Comparison of ENCODE assay signal across 7 mouse cellular contexts in the genomic region with DNA sequence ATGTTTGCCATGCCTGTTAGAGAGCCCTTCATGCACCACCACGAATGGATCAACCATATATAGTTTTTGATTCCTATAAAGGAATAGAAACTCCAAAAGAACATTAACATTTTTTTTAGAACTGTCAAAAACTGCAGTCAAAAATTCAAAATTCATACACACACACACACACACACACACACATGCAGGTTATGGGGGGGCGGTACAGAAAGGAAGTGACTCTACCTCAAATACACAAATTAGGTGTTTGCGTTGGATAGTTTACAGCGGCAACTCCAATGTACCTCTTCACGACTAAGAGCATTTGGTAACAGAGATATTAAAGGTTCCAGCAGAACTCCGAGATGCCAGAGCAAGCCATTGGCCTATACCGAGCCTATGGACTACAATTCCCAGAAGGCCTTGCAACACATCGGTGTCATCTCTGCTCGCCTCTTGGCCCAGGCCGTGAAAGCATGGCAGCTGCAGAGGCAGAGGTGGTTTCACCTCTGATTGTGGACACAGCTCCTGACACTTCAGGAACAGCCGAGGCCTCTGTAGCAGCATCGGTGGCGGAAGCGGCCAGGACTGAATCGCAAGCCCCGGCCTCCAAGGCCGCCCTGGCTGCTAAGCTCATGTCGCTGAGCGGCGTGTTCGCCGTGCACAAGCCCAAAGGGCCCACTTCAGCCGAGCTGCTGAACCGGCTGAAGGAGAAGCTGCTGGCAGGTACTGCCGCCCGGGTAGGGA. TPM values are rescaled to one million over a fixed set of nuclear protein-coding genes. Genes with fewer than 3 reads are reported as not detected.
A peak's percentile ranks its signal among the peaks of the same experiment; 100 is the strongest.
DNase-seq lines count a peak whose midpoint lies in the region; ATAC-seq and TF ChIP-seq lines count a peak whose summit lies in the region.

A gene (plus strand): TSS at position 421 of the 726 bp plus-strand sequence.

- peak within 1 kb of the TSS; percentile 70 for H3K9ac ChIP-seq in intestine, postnatal 0 days (ENCODE audit: low read depth, low read length)
- peak within 1 kb of the TSS; percentile 75 for H3K9ac ChIP-seq in midbrain, embryonic 12.5 days (replicated peaks)

- no peaks in the 10 kb centered on the region for H3K9me3 ChIP-seq in embryonic facial prominence, embryonic 10.5 days
- no peaks in the 10 kb centered on the region for H3K9me3 ChIP-seq in intestine, postnatal 0 days (ENCODE audit: control insufficient read depth)
- H3K9me3 ChIP-seq in midbrain, embryonic 12.5 days = no peaks in the 10 kb centered on the region

- H3K27me3 ChIP-seq in embryonic facial prominence, embryonic 10.5 days (replicated peaks; ENCODE audit: low read depth, poor library complexity, severe bottlenecking) = no peaks in the 10 kb centered on the region
- no peaks in the 10 kb centered on the region for H3K27me3 ChIP-seq in intestine, postnatal 0 days (replicated peaks; ENCODE audit: control insufficient read depth, insufficient read depth, low read length)
- H3K27me3 ChIP-seq in midbrain, embryonic 12.5 days = no peaks in the 10 kb centered on the region
- no peaks in the 10 kb centered on the region for H3K27me3 ChIP-seq in small intestine, adult 2 months (ENCODE audit: control insufficient read depth, insufficient read depth, low read length)

- peak; percentile 97 for ATAC-seq in intestine, postnatal 0 days
- peak; percentile 97 for ATAC-seq in midbrain, embryonic 12.5 days (ENCODE audit: low FRiP score, low read depth)

- WGBS in embryonic facial prominence, embryonic 10.5 days = 5% methylated on average over 26 of the region's 26 CpGs
- WGBS in intestine, postnatal 0 days = 5% methylated on average over 26 of the region's 26 CpGs
- 6% methylated on average over 26 of the region's 26 CpGs for WGBS in midbrain, embryonic 12.5 days
- WGBS in small intestine, adult 2 months = 5% methylated on average over 26 of the region's 26 CpGs

- H3K4me2 ChIP-seq in intestine, postnatal 0 days (replicated peaks; ENCODE audit: low read depth) = peak within 1 kb of the TSS; percentile 76
- H3K4me2 ChIP-seq in midbrain, embryonic 12.5 days (replicated peaks) = peak within 1 kb of the TSS; percentile 59

- peak within 1 kb of the TSS; percentile 89 for H3K27ac ChIP-seq in embryonic facial prominence, embryonic 10.5 days (replicated peaks)
- no peak within 1 kb of the TSS for H3K27ac ChIP-seq in intestine, postnatal 0 days (ENCODE audit: low read depth, low read length)
- no peak within 1 kb of the TSS for H3K27ac ChIP-seq in midbrain, embryonic 12.5 days (replicated peaks)
- H3K27ac ChIP-seq in small intestine, adult 2 months (ENCODE audit: insufficient read depth, low read depth, low read length) = no peak within 1 kb of the TSS

- intact Hi-C loops in left cerebral cortex, postnatal 4 days (cut with DNase I) = no loop called here

- no peak for TF ChIP-seq CTCF in intestine, postnatal 0 days (IDR thresholded peaks at IDR 0.05; ENCODE audit: low read depth)
- no peak for TF ChIP-seq CTCF in small intestine, adult 2 months (IDR thresholded peaks at IDR 0.05; ENCODE audit: extremely low read depth, insufficient read length, insufficient replicate concordance, low read depth, low read length)

- H3K4me1 ChIP-seq in embryonic facial prominence, embryonic 10.5 days = peaks cover 16% of the 10 kb centered on the region
- 0 out of 2 replicates have a peak, but pooled peaks cover 2% of the 10 kb centered on the region for H3K4me1 ChIP-seq in intestine, postnatal 0 days (replicated peaks; ENCODE audit: control insufficient read depth, insufficient read depth, low read length)
- H3K4me1 ChIP-seq in midbrain, embryonic 12.5 days = peaks cover 13% of the 10 kb centered on the region
- no peaks in the 10 kb centered on the region for H3K4me1 ChIP-seq in small intestine, adult 2 months (ENCODE audit: control insufficient read depth, insufficient read depth, insufficient read length, low read length)

- H3K4me3 ChIP-seq in embryonic facial prominence, embryonic 10.5 days = peak within 1 kb of the TSS; percentile 94
- peak within 1 kb of the TSS; percentile 90 for H3K4me3 ChIP-seq in intestine, postnatal 0 days (ENCODE audit: low read depth, low read length)
- H3K4me3 ChIP-seq in midbrain, embryonic 12.5 days = peak within 1 kb of the TSS; percentile 81
- peak within 1 kb of the TSS; percentile 75 for H3K4me3 ChIP-seq in small intestine, adult 2 months (ENCODE audit: low read depth, low read length)

- 0 out of 2 replicates have a peak, but pooled peaks cover 3% of the 10 kb centered on the region for H3K36me3 ChIP-seq in embryonic facial prominence, embryonic 10.5 days (replicated peaks)
- no peaks in the 10 kb centered on the region for H3K36me3 ChIP-seq in intestine, postnatal 0 days (ENCODE audit: control insufficient read depth, insufficient read depth)
- no peaks in the 10 kb centered on the region for H3K36me3 ChIP-seq in midbrain, embryonic 12.5 days
- no peaks in the 10 kb centered on the region for H3K36me3 ChIP-seq in small intestine, adult 2 months (ENCODE audit: control insufficient read depth, insufficient read depth, low read length)

- peak; percentile 26; the same call in 1 of the 2 replicates for TF ChIP-seq POLR2A in small intestine, adult 2 months (IDR thresholded peaks at IDR 0.05; ENCODE audit: low read depth, low read length)

- DNase-seq in adrenal gland, postnatal 14 days = peak; percentile 90
- DNase-seq in embryonic facial prominence, embryonic 10.5 days (ENCODE audit: low spot score) = peak; percentile 79
- DNase-seq in gonadal fat pad, adult 2 months (ENCODE audit: low read depth) = peak; percentile 30
- peak; percentile 79 for DNase-seq in left cerebral cortex, postnatal 4 days

RNA-seq across cellular contexts. Expression of the gene that starts here (rescaled TPM):
- total RNA-seq in adrenal gland, postnatal 14 days (2021) = 15.8 and 24.4 TPM in 2 replicates
- 21.7 and 25.6 TPM in 2 replicates for polyA plus RNA-seq in embryonic facial prominence, embryonic 10.5 days (2016; fragmentation: Nextera tagmentation; extraction: Ambion mirVana)
- polyA plus RNA-seq in gonadal fat pad, adult 2 months (2012; rRNA removed) = 6.9 and 7.6 TPM in 2 replicates
- polyA plus RNA-seq in intestine, postnatal 0 days (2015; fragmentation: Nextera tagmentation; extraction: Ambion mirVana) = 7.1 and 7.7 TPM in 2 replicates
- total RNA-seq in left cerebral cortex, postnatal 4 days (2021) = 10 to 100 TPM; 19.7 to 20.6 TPM
- 14.4 and 21.3 TPM in 2 replicates for polyA plus RNA-seq in midbrain, embryonic 12.5 days (2016; fragmentation: Nextera tagmentation; extraction: Ambion mirVana)
- 1.5 and 1.6 TPM in 2 replicates for polyA plus RNA-seq in small intestine, adult 2 months (2012; rRNA removed)

Comparison
In these comparisons a context has a peak if more than half of its experiments do, and no peak if none do; other contexts are left out.
1. DNase-seq: peak in every context shown above with its lines; median percentile 90 in adrenal gland, postnatal 14 days; 79 in embryonic facial prominence, embryonic 10.5 days; 79 in left cerebral cortex, postnatal 4 days; 30 in gonadal fat pad, adult 2 months.